Mouse (Mus musculus): ENCODE measurements around the gene Gadd45b.
A peak's percentile ranks its signal among the peaks of the same experiment; 100 is the strongest.

Gene Gadd45b

GRCm38 (mm10) chr10:80929299-80930226 is at the start of gene Gadd45b:
Gene Gadd45b (plus strand): TSS chr10:80930073.
- peak; percentile 99 for DNase-seq (ENCODE audit: low spot score)

DNA sequence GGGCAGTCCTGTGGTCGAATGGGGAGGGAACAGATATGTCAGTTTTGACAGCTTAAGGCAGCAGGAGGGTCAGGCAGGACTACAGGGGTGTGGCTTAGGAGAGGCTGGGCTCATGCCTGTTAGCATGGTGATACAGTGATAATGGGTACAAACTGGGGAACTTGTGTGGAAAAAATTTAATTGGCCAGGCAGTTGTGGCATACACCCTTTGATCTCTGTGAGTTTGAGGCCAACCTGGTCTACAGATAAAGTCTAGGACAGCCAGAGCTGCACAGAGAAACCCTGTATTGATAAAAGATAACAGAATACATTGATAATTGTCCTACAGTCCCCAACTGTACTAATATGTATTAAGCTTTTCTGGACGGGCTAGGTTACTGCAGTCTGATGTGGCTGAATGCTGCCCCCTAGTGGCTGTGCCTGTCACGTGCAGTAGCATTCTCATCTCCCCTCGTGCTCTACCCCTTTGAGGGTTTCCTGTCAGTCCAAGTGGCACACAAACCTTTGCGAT is 49.7 kb upstream of the Gadd45b start:
- DNase-seq (ENCODE audit: low spot score) = peak; percentile 83

DNA sequence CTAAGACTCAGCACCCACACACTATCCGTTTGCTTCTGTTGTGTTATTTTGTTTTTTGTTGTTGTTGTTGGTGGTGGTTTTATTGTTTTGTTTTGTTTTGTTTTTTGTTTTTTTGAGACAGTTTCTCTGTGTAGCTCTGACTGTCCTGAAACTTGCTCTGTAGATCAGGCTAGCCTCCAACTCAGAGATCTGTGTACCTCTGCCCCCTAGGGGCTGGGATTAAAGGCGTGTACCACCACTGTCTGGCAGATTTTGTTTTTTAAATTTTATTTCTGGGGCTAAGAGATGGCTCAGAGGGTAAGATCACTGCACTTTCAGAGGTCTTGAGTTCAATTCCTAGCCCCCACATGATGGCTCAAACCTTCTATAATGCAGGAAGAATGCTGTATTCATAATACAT is 49.0 kb upstream of the Gadd45b start:
- DNase-seq (ENCODE audit: low spot score) = no peak

GRCm38 (mm10) chr10:80881301-80881700 is 48.6 kb upstream of the Gadd45b start:
- peak; percentile 89 for DNase-seq (ENCODE audit: low spot score)

- peak; percentile 92 for DNase-seq (ENCODE audit: low spot score)
Observed at GRCm38 (mm10) chr10:80887181-80887580, 42.7 kb upstream of the Gadd45b start.

DNA sequence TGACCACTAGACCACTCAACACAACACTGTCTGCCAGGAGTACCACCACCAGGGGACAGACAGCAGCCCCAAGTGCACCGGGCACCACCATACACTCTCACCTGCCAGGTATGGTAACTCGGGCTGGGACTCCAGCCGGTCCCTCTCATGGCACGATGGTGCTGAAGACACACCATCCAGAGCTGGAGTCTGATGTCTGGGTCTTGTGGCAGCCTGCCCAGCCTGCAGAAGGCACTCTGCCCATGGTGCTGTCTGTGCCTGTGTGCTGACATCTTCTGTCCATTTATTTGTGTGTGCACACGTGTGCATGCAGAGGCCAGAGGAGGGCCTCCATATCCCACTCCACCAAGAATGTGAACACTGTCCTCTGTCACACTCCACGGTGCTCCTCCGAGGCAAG is 34.8 kb upstream of the Gadd45b start:
- DNase-seq (ENCODE audit: low spot score) = no peak

DNA sequence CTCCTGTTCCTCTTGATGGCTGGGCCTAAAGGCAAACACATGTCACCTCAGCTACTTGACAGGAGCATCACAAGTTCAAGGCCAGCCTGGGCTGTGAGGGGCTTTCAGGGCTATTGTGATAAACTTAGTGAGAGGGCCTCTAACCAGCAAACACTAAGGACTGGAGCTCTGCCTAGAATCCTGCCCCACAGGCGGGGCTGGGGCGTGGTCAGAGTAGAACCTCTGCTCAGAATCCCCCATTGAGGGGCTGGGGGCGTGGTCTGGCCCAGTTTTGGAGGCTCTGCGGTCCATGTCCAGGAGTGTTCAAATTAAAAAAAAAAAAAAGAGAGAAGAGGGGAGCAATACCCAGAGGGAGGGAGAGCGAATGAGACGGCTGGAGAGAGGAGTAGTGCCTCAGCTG is 34.2 kb upstream of the Gadd45b start:
- DNase-seq (ENCODE audit: low spot score) = no peak

GRCm38 (mm10) chr10:80896581-80897485 is 33.0 kb upstream of the Gadd45b start:
- no peak for DNase-seq (ENCODE audit: low spot score)

GRCm38 (mm10) chr10:80897861-80898510 is 31.9 kb upstream of the Gadd45b start:
- DNase-seq (ENCODE audit: low spot score) = no peak

GRCm38 (mm10) chr10:80899074-80899473 is 30.8 kb upstream of the Gadd45b start:
- DNase-seq (ENCODE audit: low spot score) = no peak

- DNase-seq (ENCODE audit: low spot score) = no peak
Observed at GRCm38 (mm10) chr10:80899591-80900317, 30.1 kb upstream of the Gadd45b start.

- peak; percentile 95 for DNase-seq (ENCODE audit: low spot score)
Observed at GRCm38 (mm10) chr10:80900318-80901247, 29.3 kb upstream of the Gadd45b start, which contains the start of gene Timm13. Gene Timm13 (minus strand): TSS chr10:80900969.

GRCm38 (mm10) chr10:80901409-80902272 is 28.2 kb upstream of the Gadd45b start:
- DNase-seq (ENCODE audit: low spot score) = no peak

DNA sequence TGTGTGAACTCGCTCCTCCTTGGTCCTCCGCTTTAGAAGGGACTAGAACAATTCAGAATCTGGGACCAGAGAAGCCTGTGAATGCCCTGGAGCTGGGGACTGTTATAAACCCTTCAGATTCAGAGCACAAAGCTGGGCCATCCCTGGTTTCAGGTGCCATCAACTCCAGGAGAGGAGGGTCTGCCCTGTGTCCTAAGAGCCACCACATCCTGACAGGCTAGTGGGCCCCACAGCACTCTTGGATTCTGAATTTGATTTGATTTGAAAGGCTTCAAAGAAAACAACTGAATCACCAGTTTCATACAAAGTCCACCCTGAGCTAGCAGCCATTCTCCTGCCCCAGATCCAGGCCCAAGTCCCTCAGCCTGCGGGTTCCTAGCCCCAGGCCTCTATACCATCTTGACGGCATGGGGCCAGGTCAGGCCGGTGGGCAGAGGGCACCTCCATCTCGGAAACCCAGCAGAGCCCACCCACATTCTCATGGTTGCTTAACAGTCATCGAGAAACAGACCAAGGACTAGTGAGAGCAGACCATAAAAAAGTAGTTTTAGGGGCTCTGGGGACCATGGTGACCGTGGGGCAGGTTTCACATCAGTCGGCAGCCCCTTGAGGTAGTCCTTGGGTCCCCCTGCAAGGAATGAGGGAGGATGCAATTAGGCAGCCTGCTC is 27.5 kb upstream of the Gadd45b start:
- DNase-seq (ENCODE audit: low spot score) = no peak

DNA sequence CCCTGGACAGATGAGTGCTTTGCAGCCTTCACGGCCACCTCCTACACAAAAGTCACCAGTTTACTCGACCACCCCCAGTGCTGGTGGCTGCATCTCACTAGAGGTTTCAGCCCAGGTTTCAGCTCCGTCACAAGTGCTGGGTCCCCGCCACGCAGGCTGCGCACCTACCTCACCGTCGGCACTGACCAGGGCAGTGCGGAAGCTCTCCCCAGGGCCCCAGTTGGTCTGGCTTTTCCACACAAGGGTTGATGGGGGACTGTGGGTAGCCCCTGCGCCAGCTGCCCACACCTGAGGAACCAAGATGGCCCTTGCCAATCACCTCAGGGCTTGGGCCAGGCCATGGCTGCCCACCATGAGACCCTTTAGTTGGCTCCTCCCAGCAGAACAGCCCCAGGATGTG is 26.6 kb upstream of the Gadd45b start:
- DNase-seq (ENCODE audit: low spot score) = no peak

DNA sequence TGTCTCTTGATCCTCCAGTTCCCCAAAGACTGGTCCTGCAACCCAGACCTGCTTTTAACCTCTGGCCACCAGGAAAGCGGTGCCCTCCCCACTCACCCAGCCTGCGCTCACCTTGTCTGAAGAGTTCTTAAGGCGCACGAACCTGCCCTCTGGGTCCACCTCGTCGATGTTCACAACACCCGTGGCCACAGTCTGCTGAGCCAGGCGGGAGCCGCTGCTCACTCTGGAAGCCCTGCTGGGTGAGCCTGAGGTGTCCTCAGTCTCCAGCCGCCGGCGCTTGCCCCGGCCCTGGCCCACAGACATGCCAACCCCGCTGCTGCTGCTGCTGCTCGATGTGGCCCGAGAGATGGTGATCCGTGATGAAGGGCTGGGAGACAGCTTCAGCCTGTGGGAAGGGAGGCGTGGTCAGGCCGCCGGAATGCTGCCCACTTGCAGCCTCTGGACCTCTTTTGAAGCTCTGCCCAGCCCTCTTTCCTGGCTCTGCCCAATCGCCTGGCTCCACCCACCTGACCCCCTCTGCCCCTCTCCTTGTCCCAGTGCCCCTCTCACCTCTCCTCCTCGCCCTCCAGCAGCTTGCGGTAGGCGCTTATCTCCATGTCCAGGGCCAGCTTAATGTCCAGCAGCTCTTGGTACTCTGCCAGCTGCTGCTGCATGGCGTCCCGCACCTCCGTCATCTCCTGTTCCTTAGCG is 25.7 kb upstream of the Gadd45b start:
- no peak for DNase-seq (ENCODE audit: low spot score)

DNA sequence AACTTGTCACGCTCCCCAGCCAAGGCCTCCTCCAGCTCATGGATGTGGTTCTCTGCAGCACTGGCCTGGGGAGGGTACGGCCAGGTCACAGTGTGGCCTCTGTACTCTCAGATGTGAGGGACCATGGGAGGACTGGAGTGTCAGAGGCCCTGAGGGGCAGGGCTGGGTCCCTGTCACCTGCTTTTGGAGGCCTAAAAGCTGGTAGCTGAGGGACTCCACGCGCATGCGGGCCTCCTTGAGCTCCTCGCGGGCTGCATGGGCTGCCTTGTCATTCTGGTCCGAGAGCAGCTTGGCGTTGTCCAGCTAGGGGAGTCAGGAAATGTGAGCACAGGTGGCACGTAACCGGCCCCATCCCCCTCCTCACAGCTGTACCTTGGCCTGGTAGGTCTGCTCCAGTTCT is 25.2 kb upstream of the Gadd45b start:
- DNase-seq (ENCODE audit: low spot score) = no peak

Data from testis, postnatal 10 days (tissue).